Mouse (Mus musculus) thymus, adult 2 months (tissue): ENCODE measurements around the gene Olfr698. TPM values are rescaled to one million over a fixed set of nuclear protein-coding genes. Genes with fewer than 3 reads are reported as not detected.
"Not testable (repeated sequence)": the region's sequence is repeated elsewhere in the genome, so short reads cannot be mapped to it uniquely, and the experiment has no call there.

Experiments used
- DNase-seq: peaks from one replicate; pipeline ENCODE4 v3.0.0; 2021
- H3K27ac ChIP-seq: fragments of 200-500 bp; 2 replicates; pipeline ENCODE4 v1.5.1; 2012; ENCODE audit warnings: low read length, control low read depth; ENCODE audit not compliant: control insufficient read depth, insufficient read depth
- H3K27me3 ChIP-seq: fragments of 200-500 bp; 2 replicates; pipeline ENCODE4 v1.6.1; 2012; ENCODE audit warnings: mild to moderate bottlenecking, low read length, moderate library complexity, mixed read lengths; ENCODE audit not compliant: control insufficient read depth, insufficient read depth
- H3K36me3 ChIP-seq: fragments of 200-500 bp; 2 replicates; pipeline ENCODE4 v1.6.1; 2012; ENCODE audit warnings: mild to moderate bottlenecking, low read length, moderate library complexity; ENCODE audit not compliant: control insufficient read depth, insufficient read depth
- H3K4me1 ChIP-seq: fragments of 200-500 bp; replicated peaks from 2 replicates; pipeline ENCODE4 v1.6.1; 2012; ENCODE audit warnings: low read length; ENCODE audit not compliant: control insufficient read depth, insufficient read depth
- H3K4me3 ChIP-seq: fragments of 200-500 bp; 2 replicates; pipeline ENCODE4 v1.5.1; 2012; ENCODE audit warnings: mild to moderate bottlenecking, low read length, control low read depth, moderate library complexity; ENCODE audit not compliant: control insufficient read depth, insufficient read depth
- CTCF ChIP-seq: fragments of 200-500 bp; IDR thresholded peaks from 2 replicates; pipeline ENCODE4 v1.5.1; 2012; ENCODE audit warnings: mild to moderate bottlenecking, control low read depth, low read length, moderate library complexity, borderline replicate concordance; ENCODE audit not compliant: control insufficient read depth, poor library complexity, insufficient read depth; ENCODE audit errors: extremely low read depth
- POLR2A ChIP-seq: fragments of 200-500 bp; IDR thresholded peaks from 2 replicates; pipeline ENCODE4 v1.6.1; 2012; ENCODE audit warnings: mild to moderate bottlenecking, low read length, control low read depth, moderate library complexity; ENCODE audit not compliant: control insufficient read depth, poor library complexity, insufficient read depth; ENCODE audit errors: extremely low read depth
- WGBS: fragments of 180-500 bp; shearing (Covaris S2); methylation state at CpG from one replicate; pipeline ENCODE4 v1.1.7; 2018; 5-methylcytosine and 5-hydroxymethylcytosine counted together
- polyA plus RNA-seq: library from polyadenylated mRNA; depleted of rRNA; stranded (reverse); fragments of >200 nt; gene quantifications from 2 replicates; pipeline ENCODE4 v1.2.3, GENCODE M21; 2012; rRNA removed

The Olfr698 gene
- polyA plus RNA-seq, 1 experiment, result not detected

GRCm38 (mm10) chr7:106733717-106734116 lies 21.5 kb downstream of the Olfr698 start:
- DNase-seq, result no peak
- Histone ChIP-seq H3K36me3 (no peaks in the 10 kb centered on the region), H3K27me3 (no peaks in the 10 kb centered on the region), H3K4me1 (no peaks in the 10 kb centered on the region), H3K27ac (no peak overlapping the region), H3K4me3 (no peak overlapping the region)
- 84% methylated on average over 2 of the region's 2 CpGs for WGBS
- TF ChIP-seq CTCF (no peak), POLR2A (no peak)

GRCm38 (mm10) chr7:106725654-106726053 lies 29.5 kb downstream of the Olfr698 start:
- not testable (repeated sequence) for H3K36me3 ChIP-seq, H3K27ac ChIP-seq, DNase-seq, H3K4me3 ChIP-seq, H3K4me1 ChIP-seq, H3K27me3 ChIP-seq
- 96% methylated on average over 2 of the region's 2 CpGs for WGBS

GRCm38 (mm10) chr7:106716296-106716695 lies 38.9 kb downstream of the Olfr698 start, which contains the start of gene Olfr695:
Olfr695 (minus strand) TSS chr7:106716396.
- TF ChIP-seq CTCF (no peak), POLR2A (no peak)
- H3K4me1 ChIP-seq, result no peaks in the 10 kb centered on the region
- no peak for DNase-seq
- H3K27ac ChIP-seq, result no peak within 1 kb of the TSS
- no peaks in the 10 kb centered on the region for H3K27me3 ChIP-seq
- no peaks in the 10 kb centered on the region for H3K36me3 ChIP-seq
- H3K4me3 ChIP-seq, result no peak within 1 kb of the TSS

- Histone ChIP-seq H3K27ac (no peak overlapping the region), H3K4me1 (no peaks in the 10 kb centered on the region), H3K36me3 (no peaks in the 10 kb centered on the region), H3K27me3 (no peaks in the 10 kb centered on the region), H3K4me3 (no peak overlapping the region)
- DNase-seq, result no peak
- TF ChIP-seq POLR2A (no peak), CTCF (no peak)
- WGBS, result 59% methylated on average over 6 of the region's 6 CpGs
Observed at GRCm38 (mm10) chr7:106711463-106711862, 43.7 kb downstream of the Olfr698 start.

GRCm38 (mm10) chr7:106707705-106708104 lies 47.5 kb downstream of the Olfr698 start:
- H3K36me3 ChIP-seq, H3K27ac ChIP-seq, DNase-seq, H3K4me3 ChIP-seq, H3K27me3 ChIP-seq, H3K4me1 ChIP-seq: not testable (repeated sequence)
- WGBS, result 98% methylated on average over 10 of the region's 10 CpGs

Other genes with a start within 250 kb of the Olfr698 start
- gene Olfr693, start 74.8 kb downstream of the Olfr698 start, polyA plus RNA-seq, result not detected in 2 replicates
- gene Olfr694, start 63.6 kb downstream of the Olfr698 start, polyA plus RNA-seq, result not detected in 2 replicates
- not detected in 2 replicates for gene Olfr695, start 39.0 kb downstream of the Olfr698 start, polyA plus RNA-seq
- not detected in 2 replicates for gene Olfr697, start 13.0 kb downstream of the Olfr698 start, polyA plus RNA-seq
- gene Olfr699, start 37.8 kb upstream of the Olfr698 start, polyA plus RNA-seq, result not detected in 2 replicates
- not detected in 2 replicates for gene Olfr700, start 53.4 kb upstream of the Olfr698 start, polyA plus RNA-seq
- 0.09 TPM in 1 of 2 replicates, not detected in the other for gene Olfr701, start 58.7 kb upstream of the Olfr698 start, polyA plus RNA-seq
- not detected in 2 replicates for gene Olfr702, start 78.5 kb upstream of the Olfr698 start, polyA plus RNA-seq
- not detected in 2 replicates for gene Olfr703, start 88.0 kb upstream of the Olfr698 start, polyA plus RNA-seq
- not detected in 2 replicates for gene Olfr704, start 107.8 kb upstream of the Olfr698 start, polyA plus RNA-seq
- not detected in 2 replicates for gene Olfr705, start 121.5 kb upstream of the Olfr698 start, polyA plus RNA-seq
- not detected in 2 replicates for gene Olfr706, start 132.8 kb upstream of the Olfr698 start, polyA plus RNA-seq
- not detected in 2 replicates for gene Olfr707, start 145.8 kb upstream of the Olfr698 start, polyA plus RNA-seq
- not detected in 2 replicates for gene Olfr1532-ps1, start 152.6 kb upstream of the Olfr698 start, polyA plus RNA-seq
- gene Olfr709-ps1, start 176.8 kb upstream of the Olfr698 start, polyA plus RNA-seq, result not detected in 2 replicates
- not detected in 2 replicates for gene Olfr710, start 192.9 kb upstream of the Olfr698 start, polyA plus RNA-seq
- gene Olfr6, start 208.5 kb upstream of the Olfr698 start, polyA plus RNA-seq, result not detected in 2 replicates
- gene Olfr711, start 220.1 kb upstream of the Olfr698 start, polyA plus RNA-seq, result not detected in 2 replicates